Mouse (Mus musculus) gastrocnemius, postnatal 14 days (tissue): ENCODE data around the gene Shroom2. TPM values are rescaled to one million over a fixed set of nuclear protein-coding genes. Genes with fewer than 3 reads are reported as not detected.

ENCODE experiments used
- DNase-seq: peaks from one replicate; pipeline ENCODE4 v3.0.0; 2021; ENCODE audit warnings: mixed read lengths
- intact Hi-C: fragments of 180-260 bp; cut with DNase I; formaldehyde crosslinking; loops from one replicate; pipeline ENCODE4 v1.15.1; 2025; ENCODE audit warnings: low total_unique reads
- total RNA-seq, 2 experiments: library from RNA; stranded (reverse); gene quantifications; 2 replicates each; pipeline ENCODE4 v1.2.3; 2021

The Shroom2 gene
- total RNA-seq, 2 experiments from 2014 or later: 3.6 to 3.7 TPM

GRCm38 (mm10) chrX:152708359-152708758, 60.9 kb downstream of the Shroom2 start:
- intact Hi-C loops: loop anchor here (10.0 kb wide), 1 partner anchor 116 kb away; no protein-coding TSS in a partner anchor

GRCm38 (mm10) chrX:152705397-152705796, 63.9 kb downstream of the Shroom2 start:
- DNase-seq: peak; percentile 15

More at GRCm38 (mm10) chrX:152708359-152708758, 60.9 kb downstream of the Shroom2 start:
- no peak for DNase-seq

DNA sequence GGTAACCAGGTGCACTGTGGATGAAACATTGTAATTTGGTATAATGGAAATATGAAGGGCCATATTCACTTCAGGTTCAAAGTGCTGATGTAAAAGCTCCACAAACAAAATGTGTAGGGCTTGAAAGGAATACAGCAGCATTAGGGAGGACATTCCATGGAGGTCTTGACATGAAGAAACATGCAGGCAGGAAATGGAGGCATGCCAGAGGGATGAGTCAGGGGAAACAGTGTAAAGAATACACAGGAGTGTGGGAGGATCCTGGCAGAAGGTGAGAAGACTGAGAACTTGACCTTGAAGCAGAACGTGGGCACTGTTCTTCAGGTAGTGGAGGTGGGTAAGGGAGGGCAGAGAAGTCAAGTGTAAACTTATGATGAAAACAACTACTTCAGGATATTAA, 65.6 kb downstream of the Shroom2 start:
- no peak for DNase-seq
- intact Hi-C loops: loop anchor here (10.0 kb wide), 1 partner anchor 121 kb away; no protein-coding TSS in a partner anchor

More at GRCm38 (mm10) chrX:152705397-152705796, 63.9 kb downstream of the Shroom2 start:
- intact Hi-C loops: loop anchor here (10.0 kb wide), 1 partner anchor 119 kb away; no protein-coding TSS in a partner anchor

DNA sequence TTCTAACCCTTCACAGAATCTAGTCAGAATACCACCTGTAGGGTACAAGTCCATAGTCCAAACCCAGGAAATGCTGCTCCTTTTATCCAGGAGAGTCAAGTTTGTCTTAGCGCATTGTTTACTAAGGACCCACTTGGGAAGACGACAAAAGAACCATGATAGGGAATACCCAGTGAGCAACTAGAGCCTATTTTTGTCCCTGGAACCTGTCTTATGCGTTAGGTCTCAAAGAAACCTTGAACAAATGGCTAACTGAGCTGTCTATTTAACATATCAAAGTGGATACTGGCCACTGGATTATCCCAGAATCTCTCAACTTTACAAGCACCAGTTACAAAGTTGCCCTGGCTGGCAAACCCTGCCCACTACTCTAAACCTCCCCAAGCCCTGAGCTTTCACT, 67.6 kb downstream of the Shroom2 start:
- intact Hi-C loops: loop anchor here (10.0 kb wide), 1 partner anchor 123 kb away; no protein-coding TSS in a partner anchor
- no peak for DNase-seq

DNA sequence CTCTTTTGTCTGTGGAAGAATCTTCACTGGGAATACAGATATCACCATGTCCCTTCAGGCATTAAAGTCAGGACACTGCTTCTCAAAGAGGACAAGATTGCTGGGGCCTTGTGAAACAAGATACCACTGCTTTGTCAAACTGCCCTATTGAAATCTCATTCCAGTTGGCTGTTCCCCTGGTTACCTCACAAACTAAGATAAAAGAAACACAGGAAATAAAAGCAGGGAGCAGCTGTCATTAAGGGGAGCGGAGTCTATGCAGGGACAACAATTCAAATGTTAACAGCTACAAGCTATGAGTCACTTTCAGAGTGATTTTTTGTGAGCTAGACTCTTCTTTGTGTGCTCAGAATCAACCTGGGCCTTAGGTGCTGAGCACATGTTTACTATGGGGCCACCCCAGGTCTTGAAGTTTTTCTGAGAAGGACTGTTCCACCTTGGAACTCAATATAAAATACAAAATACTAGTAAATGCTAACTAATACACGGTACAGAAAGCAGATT, 78.4 kb downstream of the Shroom2 start:
- no peak for DNase-seq
- intact Hi-C loops: no loop called here

DNA sequence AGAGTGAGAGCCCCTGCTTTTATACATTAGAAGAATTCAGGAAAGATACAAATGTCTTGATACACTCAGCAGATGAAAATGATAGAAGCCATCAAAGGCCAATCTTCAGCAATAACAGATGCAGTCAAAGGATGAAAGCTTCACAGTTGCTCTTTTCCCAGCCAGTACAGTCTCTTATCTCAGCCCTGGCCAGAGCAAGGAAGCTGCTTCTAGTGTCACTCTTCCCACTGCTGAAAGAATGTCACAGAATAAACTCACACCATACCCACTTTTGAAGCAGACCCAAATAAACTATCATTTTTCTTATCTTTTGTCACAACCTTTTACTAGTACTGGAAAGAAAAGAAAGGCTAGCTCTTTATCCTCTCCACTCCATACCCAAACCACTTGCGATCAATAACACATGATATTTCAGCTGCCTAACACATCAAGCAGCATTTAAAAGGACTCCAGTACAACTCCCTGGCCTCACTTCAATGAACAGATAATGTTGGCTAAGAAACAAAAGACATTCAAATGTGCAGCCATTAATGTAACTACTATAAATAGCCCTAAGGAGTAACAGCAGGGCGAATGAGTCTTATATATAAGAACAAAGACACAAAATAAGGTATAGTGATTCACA, 90.0 kb downstream of the Shroom2 start:
- intact Hi-C loops: no loop called here

DNA sequence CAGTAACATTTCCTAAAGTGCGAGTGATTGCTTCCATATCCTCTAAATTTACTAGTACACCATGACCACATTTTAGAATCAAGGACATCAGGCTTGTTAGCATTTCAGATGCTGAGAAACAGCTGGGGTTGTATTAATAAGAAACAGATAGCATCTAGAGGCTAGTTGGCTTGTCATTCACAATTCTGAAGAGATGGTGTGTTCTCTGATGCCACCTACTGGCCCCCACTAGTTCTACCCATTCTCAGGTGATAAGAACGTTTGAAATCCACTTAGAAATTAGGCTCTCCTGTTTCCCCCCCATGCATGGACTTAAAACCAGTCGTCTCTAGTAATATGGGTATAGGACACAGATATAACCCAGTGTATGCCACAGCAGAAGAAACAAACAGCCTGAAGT, 92.9 kb downstream of the Shroom2 start:
- intact Hi-C loops: no loop called here

More for the DNA sequence above, 90.0 kb downstream of the Shroom2 start:
- DNase-seq: no peak

DNA sequence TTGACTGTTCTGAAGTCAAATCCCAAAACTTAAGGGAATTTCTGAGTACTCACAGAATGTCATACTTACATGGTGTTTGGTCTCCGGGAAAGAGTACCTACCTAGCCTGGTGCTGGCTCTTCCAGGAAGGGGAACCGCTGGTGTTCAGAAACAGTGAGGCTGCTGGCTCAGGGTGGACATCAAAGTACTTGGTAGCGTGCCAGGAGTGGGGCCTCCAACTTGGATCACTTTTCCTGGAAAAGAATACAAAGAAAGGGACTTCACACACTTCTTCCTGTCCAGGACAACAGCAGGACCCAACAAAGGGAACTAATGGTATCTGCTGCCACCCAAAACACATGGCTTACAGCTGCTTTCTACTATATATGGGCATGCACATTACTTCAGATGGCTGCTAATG, 95.8 kb downstream of the Shroom2 start:
- intact Hi-C loops: no loop called here
- no peak for DNase-seq

More for the DNA sequence above, 92.9 kb downstream of the Shroom2 start:
- no peak for DNase-seq

DNA sequence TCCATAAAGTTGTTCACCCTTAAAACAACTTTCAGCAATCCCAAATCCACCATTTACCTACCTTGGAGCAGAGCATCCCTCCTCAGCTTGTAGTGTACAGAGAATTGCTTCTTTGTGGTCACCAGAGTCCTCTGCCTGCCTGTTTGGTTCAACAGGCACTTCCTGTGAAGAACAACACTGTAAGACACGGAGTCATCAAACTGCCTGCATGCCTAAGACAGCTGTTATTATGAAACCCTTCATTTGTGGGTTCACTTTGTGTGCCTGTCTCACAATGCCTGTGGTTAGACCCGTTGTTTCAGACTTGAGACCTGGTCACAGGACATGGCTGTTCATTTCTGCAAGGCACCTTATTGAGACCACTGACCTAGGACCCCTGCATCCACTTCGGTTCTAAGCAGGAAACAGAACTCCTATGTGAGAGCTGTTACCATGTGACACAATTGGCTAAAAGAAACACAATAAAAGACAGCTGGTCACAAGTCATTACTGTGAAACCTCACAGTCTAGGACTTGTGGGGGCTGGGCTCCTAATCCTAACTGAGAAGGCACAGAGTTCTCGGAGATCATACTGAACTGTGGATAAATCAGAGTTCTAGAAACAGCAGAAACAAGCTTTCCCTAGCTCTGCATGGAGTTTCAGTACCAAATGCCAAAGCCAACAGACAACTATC, 111.8 kb downstream of the Shroom2 start:
- intact Hi-C loops: no loop called here
- no peak for DNase-seq

DNA sequence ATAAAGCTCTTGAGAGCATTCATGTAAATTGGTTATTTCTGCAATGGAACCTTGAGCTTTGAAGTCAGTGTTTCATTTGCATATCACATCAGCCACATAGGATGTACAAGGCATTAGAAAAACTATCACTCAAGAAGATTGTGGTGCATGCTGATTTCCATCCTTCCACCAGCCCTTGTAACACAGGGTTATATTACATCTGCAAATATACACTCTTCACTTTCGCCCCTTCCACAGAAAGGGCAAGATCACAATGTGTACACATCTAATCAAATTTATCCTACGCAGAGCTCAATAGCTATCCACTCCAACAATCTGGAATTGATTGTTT, 112.7 kb downstream of the Shroom2 start:
- intact Hi-C loops: no loop called here
- no peak for DNase-seq

- no peak for DNase-seq
- intact Hi-C loops: no loop called here
Measured at GRCm38 (mm10) chrX:152655796-152656608, 113.3 kb downstream of the Shroom2 start.

DNA sequence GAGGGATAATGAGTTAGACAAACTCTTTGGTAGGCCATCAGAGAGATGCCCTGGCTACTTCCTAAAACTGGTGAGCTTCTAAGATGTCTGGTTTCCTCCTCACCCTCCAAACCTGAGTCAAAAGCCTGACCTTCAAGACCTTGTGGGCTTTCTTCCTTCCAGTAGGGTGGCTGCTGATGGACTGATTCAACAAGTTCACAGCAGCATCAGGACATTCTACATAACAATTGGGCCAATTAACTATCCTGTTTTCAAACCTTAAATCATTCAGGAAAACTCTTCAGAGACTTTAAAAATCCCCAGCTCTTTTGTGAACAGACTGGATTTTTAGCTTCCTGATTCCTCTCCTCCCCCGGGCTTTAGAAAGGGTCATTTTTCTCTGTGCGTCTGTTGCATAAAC, 116.6 kb downstream of the Shroom2 start:
- intact Hi-C loops: no loop called here

DNA sequence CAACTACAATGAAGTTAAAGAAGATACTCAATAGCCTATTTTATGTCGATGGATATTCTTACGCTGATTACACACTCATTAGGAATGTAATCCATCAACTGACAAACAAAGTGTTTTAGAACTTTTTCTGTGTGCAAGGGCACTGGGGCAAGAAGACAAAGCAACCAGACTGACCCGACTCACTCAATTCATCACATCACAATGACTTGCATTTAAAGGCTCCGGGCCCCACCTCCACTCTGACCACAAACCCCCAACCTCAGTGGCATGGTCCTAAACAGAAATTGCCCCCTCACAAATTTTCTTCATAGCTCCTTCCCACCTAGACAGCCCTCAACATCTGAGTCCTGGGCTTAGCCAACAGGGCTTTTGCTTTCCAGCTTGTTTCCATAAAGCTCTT, 124.4 kb downstream of the Shroom2 start:
- intact Hi-C loops: no loop called here
- no peak for DNase-seq

More for the DNA sequence above, 116.6 kb downstream of the Shroom2 start:
- no peak for DNase-seq

GRCm38 (mm10) chrX:152643679-152644638, 125.3 kb downstream of the Shroom2 start:
- intact Hi-C loops: no loop called here
- DNase-seq: no peak

DNA sequence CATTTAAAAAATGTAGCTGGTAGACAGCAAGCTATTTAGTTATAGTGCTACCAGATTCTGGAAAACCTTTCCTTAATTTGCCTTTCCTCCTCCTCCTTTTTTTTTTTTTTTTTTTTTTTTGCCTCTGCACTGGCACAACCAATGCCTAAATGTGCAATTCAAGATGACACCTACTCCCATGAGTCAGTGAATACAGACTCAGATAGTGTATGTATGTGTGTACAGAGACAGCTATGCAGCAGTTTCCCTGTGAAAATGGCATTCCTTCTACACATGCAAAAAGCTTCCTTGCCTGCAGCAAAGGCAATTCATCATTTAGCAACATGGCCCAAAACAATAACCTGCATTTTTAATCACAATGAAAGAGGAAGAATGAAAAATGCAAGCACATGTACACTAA, 126.1 kb downstream of the Shroom2 start:
- intact Hi-C loops: no loop called here
- DNase-seq: no peak

- intact Hi-C loops: no loop called here
- no peak for DNase-seq
Measured at GRCm38 (mm10) chrX:152642627-152643026, 126.6 kb downstream of the Shroom2 start.

DNA sequence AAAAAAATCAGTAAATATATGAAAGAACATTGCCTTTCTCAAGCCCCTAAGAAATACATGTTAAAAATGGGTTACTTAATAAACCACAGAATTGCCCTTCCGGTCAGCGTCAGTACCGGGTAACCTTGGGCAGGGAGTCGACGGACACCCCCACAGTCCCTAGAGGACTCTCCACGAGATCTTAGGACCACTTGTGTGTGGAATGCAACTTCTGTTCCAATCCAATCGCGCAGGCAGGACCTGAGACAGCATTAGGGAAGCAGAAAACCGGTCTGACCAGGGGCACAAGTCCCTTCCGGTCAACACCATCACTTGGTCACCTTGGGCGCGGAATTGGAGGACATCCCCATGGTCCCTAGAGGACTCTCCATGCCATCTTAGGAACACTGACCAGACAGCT, 133.9 kb downstream of the Shroom2 start:
- DNase-seq: no peak
- intact Hi-C loops: no loop called here

DNA sequence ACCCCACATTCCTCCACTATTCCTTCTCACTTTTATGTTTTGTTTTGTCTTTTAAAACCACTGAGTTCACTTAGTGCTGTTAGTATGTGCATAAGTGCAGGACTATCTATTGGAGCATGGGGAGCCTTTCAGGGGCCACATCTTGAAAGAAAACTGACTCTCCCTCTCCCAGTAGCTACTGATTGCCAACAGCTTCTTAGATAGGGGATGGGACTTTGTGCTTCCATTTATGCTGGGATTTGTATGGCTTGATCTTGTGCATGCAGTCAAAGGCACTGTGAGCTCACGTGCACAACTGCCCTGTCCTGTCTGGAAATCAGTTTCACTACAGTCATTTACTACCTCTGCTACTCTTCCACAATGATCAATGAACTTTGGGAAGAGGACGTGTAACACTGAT, 147.9 kb downstream of the Shroom2 start:
- intact Hi-C loops: no loop called here
- no peak for DNase-seq

DNA sequence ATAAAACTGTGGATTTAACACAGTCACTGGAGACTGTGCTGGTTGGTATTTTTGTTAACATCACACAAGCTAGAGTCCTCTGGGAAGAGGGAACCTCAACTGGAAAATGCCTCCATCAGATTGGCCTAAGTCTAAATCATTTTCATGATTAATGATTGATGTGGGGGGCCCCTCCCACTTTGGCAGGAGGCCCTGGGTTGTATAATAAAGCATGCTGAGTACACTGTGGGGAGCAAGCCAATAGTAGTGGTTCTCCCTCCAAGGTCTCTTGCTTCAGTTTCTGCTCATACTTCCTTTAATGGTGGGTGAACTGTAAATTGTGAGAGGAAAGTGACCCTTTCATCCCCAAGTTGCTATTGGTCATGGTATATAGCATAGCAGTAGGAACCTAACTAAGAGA, 148.3 kb downstream of the Shroom2 start:
- DNase-seq: no peak
- intact Hi-C loops: no loop called here
